Mouse (Mus musculus) lung, adult 2 months (tissue): ENCODE measurements around the gene Sh3pxd2a.

Source experiments
- CTCF ChIP-seq: fragments of 200-500 bp; IDR thresholded peaks from 2 replicates; pipeline ENCODE4 v1.5.1; 2011; ENCODE audit warnings: mild to moderate bottlenecking, low read length, control low read depth; ENCODE audit not compliant: insufficient read depth
- POLR2A ChIP-seq: fragments of 200-500 bp; IDR thresholded peaks from 2 replicates; pipeline ENCODE4 v1.6.1; 2011; ENCODE audit warnings: low read depth, mild to moderate bottlenecking, control low read depth, low read length, borderline replicate concordance; ENCODE audit errors: extremely low read depth

- TF ChIP-seq CTCF: no peak
- no peak for TF ChIP-seq POLR2A
Observed at GRCm38 (mm10) chr19:47439726-47440434, 24.3 kb downstream of the Sh3pxd2a start.
